Mouse (Mus musculus): ENCODE measurements around the gene Bcl2l11.

DNA sequence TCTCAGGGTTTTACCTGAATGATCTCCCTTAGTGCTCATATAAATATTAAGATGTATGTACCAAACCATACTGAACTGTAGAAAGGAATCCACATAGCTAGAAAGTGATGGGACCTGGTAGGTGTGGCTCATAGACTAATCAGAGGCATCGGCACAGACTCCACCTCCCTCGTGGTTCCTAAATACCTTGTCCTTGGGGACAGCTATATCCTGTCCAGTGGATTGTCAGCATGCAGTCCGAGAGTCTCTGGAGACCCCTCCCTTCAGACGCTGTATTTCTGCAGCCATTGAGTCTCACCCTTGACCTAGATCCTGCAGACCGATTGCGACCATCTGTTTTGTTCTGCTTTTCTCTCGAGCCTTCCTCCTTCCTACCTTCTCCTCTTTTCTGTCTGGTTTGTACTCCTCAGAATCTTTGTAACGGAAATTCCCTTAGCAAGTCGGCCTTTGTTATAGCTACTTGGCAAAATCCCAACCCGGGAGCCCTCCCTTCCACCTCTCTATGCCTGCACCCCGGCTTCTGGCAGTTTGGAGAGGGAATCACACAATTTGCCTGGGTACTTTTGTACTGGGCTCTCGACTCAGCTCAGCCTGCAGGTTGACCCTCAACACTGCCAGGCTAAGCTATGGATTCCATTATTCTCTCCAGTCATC is 50.7 kb downstream of the Bcl2l11 start:
- TF ChIP-seq CTCF (IDR thresholded peaks at IDR 0.05; ENCODE audit: borderline replicate concordance, insufficient read depth, low read length) (no peak), POLR2A (IDR thresholded peaks at IDR 0.05; ENCODE audit: low read depth, low read length) (no peak)

Data from embryonic fibroblast, embryonic 13.5 days (primary cell).